Mouse (Mus musculus): ENCODE results near the gene Adamts2. TPM values are rescaled to one million over a fixed set of nuclear protein-coding genes. Genes with fewer than 3 reads are reported as not detected.

The Adamts2 gene
- total RNA-seq (2023) = under 1 TPM; 0.64 to 0.99 TPM

DNA sequence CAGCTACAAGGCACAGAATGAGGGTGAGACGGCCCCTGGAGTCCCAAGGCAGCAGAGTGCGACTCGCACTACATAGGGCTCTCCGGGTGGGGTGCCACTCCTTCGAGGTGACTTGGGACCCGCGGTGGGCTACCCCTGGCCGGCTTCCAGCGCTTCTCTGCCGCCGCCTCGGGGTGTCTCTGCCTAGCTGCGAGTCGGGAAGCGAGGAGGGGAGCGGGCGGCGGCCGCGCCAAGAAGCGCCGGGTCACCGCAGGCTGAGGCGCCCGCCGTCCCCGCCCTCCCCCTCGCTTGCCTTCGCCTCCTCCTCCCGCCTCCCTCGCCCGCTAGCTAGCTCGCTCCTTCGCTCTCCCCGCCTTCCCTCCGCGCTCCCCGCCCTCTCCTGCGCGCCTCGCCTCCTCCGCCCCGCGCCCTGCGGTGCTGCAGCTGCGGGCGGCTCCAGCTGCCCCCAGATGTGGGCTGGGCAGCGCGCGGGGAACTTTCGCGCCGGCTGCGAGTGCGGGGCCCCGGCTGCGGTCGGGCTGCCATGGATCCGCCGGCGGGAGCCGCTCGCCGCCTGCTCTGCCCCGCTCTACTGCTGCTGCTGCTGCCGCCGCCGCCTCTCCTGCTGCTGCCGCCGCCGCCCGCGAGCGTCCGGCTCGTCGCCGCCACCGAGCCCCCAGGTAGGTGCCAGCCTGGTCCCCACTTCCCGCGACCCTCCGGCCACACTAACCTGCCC is at the start of gene Adamts2:
Gene Adamts2 (plus strand): TSS at position 444 of the 715 bp plus-strand sequence.

DNA sequence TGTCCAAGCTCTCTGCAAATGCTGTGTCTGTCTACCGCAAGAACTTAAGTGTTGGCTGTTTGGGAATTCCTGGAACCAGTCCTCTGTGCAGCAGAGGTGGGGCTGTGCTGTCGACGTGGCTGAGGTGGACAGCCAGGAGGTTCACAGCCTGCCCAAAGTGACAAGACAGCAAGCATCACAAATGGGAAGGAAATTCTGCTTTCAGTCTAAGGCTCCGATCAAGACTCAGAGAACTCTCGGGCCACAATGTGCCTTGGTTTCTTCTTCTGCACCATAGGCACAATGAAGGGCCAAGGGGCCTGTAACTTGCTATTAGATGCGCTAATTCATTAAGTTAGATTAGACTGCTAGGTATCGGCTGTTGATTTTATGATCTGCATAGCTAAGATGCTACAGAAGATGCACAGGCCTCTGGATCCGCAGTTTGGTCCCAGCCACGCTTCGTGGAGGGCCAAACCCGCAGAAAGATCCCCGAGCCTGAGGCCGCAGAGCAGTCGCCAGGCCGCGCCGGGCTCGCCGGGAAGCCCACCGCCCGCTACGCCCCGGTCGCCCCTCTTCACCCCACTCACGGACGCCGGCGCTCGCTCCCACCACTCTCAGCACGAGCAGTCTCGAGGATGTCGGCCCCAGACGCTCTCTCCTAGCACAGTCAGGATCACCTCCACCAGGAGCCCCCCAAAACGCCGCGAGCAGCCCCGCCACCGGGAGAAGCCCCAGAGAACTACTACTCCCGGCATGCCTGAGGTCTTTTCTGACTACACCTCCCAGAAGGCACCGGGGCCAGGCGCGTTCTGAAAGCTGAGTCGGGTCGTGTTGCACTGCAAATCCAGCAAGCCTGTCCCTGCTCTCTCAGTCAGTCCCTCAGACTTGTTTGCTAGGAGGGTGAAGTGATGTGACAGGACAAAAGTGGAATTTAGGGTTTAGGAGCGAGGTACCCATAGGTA is 225.4 kb downstream of the Adamts2 start, which contains the start of gene Zfp354c:
Gene Zfp354c (minus strand): TSS at position 715 of the 944 bp plus-strand sequence.

DNA sequence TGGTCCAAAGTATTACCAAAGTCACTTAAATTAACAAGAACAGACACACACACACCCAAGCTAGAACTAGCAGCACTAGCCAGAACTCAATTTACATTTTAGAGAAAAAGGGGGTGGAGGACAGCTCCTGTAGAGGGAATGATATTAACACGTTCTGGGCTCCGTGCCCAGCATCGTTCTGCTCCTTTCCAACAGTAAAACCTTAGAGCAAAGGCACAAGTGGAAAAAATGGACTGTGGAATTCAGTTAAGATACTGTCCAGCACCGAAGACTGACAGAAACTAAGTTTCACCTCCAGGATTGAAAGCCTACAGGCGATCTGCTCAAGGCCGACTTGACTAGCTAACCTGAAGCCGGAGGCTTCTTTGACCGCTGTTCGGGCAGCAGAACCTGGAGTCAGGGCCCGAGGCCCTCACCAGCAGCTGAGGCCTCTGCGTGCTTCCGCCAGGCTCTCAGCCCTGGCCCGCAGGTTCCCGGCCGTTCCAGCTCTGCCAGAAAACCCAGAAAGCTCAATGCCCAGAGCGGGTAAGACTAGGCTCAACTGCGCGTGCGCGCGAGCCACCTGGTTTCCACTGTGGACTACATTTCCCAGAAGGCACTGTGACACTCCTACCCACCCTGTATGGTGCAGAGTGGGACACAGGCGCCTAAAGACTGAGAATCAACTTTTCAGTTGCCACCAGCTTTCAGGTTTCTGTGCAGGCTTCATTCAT is 239.3 kb downstream of the Adamts2 start, which contains the start of gene Zfp879:
Gene Zfp879 (minus strand): TSS at position 530 of the 713 bp plus-strand sequence.

DNA sequence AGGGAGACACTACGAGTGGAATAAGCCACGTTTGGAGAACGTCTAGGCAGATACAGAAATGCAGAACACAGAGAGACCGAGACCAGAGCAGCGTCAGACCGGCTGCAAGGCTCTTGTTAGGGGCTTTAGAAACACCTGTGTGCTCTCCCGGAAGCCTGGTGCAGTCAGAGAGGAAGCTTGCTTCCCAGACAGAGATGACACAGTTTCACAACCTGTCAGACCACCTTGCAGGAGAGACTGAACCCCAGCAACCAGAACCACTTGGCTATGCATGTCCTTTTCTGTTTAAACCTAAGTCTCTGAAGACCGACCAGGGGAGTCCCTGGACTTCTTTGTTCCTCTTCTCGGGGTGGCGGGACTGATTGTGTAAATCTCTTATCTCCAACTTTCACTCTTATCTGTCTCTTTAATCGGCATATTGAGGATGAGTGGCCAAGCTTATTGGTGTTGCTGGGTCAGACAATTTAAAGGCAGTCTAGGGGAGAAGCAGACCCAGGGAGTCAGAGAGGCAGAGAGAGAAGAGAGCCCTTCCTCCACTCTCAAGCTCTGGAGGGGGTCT is 248.4 kb downstream of the Adamts2 start, which contains the start of gene Grm6:
Gene Grm6 (plus strand): TSS at position 509 of the 559 bp plus-strand sequence.

Other genes with a start within 250 kb of the Adamts2 start
- gene Cby3, start 247.6 kb upstream of the Adamts2 start, total RNA-seq (2023) = not detected
- gene Hnrnph1, start 225.1 kb upstream of the Adamts2 start, total RNA-seq (2023) = 100 to 1,000 TPM; 424 to 460 TPM
- gene Rufy1, start 171.0 kb upstream of the Adamts2 start, total RNA-seq (2023) = 10 to 100 TPM; 24.2 to 32.0 TPM
- gene Zfp354c, start 225.6 kb downstream of the Adamts2 start, total RNA-seq (2023) = 1 to 10 TPM in 1 of 2 experiments, under 1 TPM in 1; 0.20 to 1.9 TPM
- gene Zfp879, start 239.5 kb downstream of the Adamts2 start, total RNA-seq (2023) = under 1 TPM in 1 of 2 experiments, not detected in 1; 0.22 TPM
- under 1 TPM; 0.66 to 0.71 TPM for gene Grm6, start 248.6 kb downstream of the Adamts2 start, total RNA-seq (2023)

Measured in neutrophil, adult 59 days (primary cell).